Mouse (Mus musculus): ENCODE measurements around the gene Olfr172.
A peak's percentile ranks its signal among the peaks of the same experiment; 100 is the strongest.

Gene Olfr172

GRCm38 (mm10) chr16:58763076-58763475 lies at the start of gene Olfr172:
Olfr172 (minus strand) TSS chr16:58763176.
- DNase-seq (ENCODE audit: low read depth in 2 of 2, low spot score in 2 of 2), result no peak

DNA sequence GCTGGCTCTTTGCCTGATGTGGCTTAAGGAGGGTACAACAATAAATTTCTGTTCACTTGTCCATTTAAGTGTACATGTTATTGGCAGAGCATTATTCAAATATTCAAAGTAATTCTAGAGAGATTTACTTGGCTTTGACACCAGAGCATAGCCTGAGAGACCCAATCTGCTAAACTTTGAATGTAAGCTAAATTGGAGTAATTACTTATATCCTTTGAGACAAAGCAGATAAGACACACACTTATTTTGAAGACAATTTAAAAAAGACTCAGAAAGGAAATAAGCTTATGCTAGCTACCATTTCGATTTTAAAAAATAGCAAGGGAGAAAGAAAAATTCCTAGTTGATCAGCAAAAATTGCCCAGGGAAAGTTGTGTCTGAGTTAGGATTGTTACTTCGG lies 37.2 kb upstream of the Olfr172 start, which contains the start of gene Olfr173:
Gene Olfr173, minus strand, starts transcription at position 101 of the 400 bp plus-strand sequence.
- no peak for DNase-seq (ENCODE audit: low read depth in 2 of 2, low spot score in 2 of 2)

GRCm38 (mm10) chr16:58756191-58756590 lies 6.8 kb downstream of the Olfr172 start:
- no peak for DNase-seq (ENCODE audit: low read depth in 2 of 2, low spot score in 2 of 2)

DNA sequence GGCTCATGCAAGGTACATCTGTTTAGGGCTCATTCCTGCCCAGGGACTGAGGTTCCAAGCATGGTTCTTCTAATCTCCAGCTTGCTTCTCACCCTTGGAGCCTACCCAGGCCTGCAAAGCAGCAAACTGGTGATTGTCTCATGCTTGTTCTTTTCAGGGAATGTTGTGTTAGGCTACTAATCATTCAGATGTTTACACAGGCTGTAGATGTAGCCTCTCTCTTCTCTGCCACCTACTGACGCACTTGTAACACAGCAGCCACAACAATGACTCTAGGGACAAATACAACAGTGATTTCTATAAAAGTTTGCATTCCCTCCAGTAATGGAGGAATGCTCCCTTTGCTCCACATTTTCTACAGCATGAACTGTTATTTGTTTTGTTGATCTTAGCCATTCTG lies 11.7 kb downstream of the Olfr172 start:
- no peak for DNase-seq (ENCODE audit: low read depth in 2 of 2, low spot score in 2 of 2)

DNA sequence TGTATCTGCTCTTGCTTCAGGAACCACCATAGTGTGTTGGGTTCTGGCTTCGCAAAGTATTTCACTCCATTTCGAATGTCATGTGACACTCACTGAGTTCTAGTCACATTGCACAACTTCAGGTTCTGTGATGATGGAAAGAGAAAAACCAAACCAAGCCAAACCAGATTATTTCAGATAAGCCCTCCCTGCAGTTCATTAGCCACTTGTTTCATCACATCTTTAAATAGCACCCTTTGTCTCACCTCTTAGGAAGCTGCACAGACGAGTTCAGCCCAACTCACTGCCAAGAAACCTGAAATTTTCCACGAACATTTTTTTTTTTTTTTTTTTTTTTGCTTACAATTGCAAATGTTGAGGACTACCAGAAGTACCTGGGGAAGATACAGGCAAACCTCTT lies 16.3 kb downstream of the Olfr172 start:
- DNase-seq (ENCODE audit: low read depth in 2 of 2, low spot score in 2 of 2), result no peak

DNA sequence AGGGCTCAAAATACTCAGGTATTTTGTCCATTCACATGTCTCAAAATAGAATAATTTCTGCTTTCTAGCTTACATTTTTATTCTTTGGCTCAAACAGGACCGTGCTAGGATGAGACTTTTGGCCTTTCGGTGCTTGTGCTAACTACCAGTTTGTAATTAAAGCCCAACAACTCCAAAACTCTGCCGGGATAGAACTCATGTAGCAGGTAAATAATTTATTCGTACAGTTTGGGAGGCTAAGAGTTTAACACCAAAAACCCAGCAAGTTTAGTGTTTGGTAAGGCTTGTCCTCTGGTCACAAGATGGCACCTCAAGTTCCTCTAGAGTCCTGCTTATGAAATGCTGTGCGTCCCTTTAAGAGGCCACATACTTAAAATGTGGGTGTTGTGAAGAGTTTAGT lies 22.2 kb downstream of the Olfr172 start:
- DNase-seq (ENCODE audit: low read depth in 2 of 2, low spot score in 2 of 2), result no peak

GRCm38 (mm10) chr16:58738800-58739199 lies 24.2 kb downstream of the Olfr172 start:
- DNase-seq (ENCODE audit: low read depth in 2 of 2, low spot score in 2 of 2), result no peak

DNA sequence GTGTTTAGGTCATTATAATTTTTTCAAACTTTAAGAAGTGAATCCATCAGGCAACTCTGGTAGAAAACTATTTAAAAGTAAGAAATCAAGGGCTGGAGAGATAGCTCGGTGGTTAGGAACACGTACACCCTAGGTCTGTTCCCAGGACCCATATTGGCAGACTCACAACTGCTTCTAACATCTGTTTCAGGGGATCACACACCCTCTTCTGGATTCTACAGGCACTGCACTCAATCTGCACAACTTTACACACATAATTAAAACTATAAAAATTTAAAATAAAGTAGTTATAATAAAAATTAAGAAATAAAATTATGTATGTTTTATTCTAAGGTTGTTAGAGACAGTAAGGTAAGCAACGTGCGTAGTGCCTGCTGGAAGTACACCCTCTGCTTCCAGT lies 24.8 kb downstream of the Olfr172 start:
- DNase-seq (ENCODE audit: low read depth in 2 of 2, low spot score in 2 of 2), result no peak

DNA sequence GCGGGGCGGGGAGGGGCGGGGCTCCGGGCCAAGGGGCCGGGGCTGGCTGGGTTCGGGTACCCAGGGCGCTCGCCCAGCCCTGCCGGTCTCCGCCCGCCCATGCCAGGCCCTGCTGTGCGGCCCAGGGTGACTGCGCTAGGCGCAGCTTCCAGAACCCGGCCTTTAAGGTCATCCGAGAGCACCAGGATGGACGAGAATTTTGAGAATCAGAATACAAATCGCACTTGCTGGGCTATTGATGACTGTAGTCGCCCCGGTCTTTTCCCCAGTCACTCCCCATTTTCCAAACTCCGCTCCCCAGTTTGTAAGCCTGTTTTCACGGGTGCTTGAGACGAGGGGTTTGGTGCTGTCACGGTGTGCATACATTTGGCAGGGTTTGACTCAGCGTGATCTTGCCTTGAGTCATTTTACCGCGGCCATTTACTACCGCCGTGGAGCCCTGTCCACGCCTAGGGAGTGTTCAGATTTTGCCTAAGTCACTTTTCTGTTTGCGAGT lies 34.8 kb downstream of the Olfr172 start:
- DNase-seq (ENCODE audit: low read depth in 2 of 2, low spot score in 2 of 2), result no peak

GRCm38 (mm10) chr16:58727477-58728131 lies 35.4 kb downstream of the Olfr172 start, which contains the start of gene Cldnd1:
Cldnd1 (plus strand) TSS chr16:58727910.
- DNase-seq (ENCODE audit: low read depth in 2 of 2, low spot score in 2 of 2), result peak; percentile 93

- no peak for DNase-seq (ENCODE audit: low read depth in 2 of 2, low spot score in 2 of 2)
These were observed 36.1 kb downstream of the Olfr172 start for GRCm38 (mm10) chr16:58726680-58727476.

DNA sequence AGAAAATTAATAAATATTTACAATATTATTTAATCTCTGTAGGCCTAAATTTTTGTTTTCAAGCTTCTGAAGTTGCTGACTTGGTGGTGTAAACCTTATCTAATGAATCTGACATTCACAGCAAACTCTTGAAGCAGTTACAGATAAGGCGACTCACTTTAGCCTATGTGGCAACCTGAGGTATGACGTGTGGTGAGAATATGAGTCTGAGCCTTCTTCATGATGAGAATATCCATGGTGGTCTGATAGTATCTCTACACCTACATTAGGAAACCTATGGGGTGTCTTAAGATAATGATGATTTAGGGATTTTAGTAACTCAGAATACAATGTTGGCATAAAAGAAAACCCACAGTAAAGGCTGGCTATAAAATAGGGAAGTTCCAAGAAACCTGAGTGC lies 40.7 kb downstream of the Olfr172 start:
- DNase-seq (ENCODE audit: low read depth in 2 of 2, low spot score in 2 of 2), result no peak

DNA sequence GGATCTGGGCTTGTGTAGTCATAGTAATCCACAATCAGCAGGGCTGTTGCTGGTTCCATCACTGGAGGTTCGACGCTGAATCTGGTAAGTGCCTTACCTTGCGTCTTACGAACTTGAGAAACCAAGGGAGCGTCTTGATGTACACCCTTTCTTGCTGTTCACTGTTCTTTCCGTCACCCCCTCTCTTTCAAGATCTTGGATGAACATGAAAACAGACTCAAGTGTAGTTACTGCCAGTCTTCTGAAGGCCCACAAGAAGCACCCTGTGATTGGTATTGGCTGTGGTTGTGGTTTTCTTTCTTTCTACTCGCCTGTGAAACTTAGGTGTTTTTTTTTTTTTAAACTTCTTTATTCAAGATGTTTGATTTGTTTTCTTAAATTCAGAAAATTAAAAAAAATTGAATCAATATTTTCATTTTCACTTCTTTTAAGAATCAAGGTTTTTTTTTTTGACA lies 44.3 kb downstream of the Olfr172 start, which contains the start of gene Gpr15:
Gene Gpr15, minus strand, starts transcription at position 405 of the 455 bp plus-strand sequence.
- peak in 1 of 2 experiments; percentile 6 for DNase-seq (ENCODE audit: low read depth in 2 of 2, low spot score in 2 of 2)

DNA sequence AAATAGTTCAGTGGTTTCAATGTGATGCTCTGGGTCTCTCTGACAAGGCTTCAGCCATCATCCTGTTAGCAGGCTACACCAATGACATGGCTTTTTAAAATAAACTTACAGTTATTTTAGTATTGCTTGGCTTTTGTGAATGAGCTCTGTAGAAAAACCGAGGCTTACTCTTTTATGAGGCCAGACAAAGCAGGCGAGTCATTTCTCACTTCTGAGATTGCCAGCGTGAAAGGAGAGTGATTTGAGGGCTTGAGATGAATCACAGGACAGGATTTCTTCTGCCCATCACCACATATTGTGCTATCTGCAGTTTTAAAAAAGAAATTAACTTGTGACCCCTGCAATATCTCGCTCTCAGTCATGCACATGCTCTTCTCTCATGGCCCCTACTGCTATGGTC lies 48.0 kb downstream of the Olfr172 start:
- DNase-seq (ENCODE audit: low read depth in 2 of 2, low spot score in 2 of 2), result no peak

GRCm38 (mm10) chr16:58713128-58713527 lies 49.8 kb downstream of the Olfr172 start:
- DNase-seq (ENCODE audit: low read depth in 2 of 2, low spot score in 2 of 2), result no peak

GRCm38 (mm10) chr16:58712221-58712620 lies 50.8 kb downstream of the Olfr172 start:
- DNase-seq (ENCODE audit: low read depth in 2 of 2, low spot score in 2 of 2), result no peak
